Mouse (Mus musculus): ENCODE results near the gene Rnf113a2. TPM values are rescaled to one million over a fixed set of nuclear protein-coding genes. Genes with fewer than 3 reads are reported as not detected.

Gene Rnf113a2
- polyA plus RNA-seq, 1 experiment from 2014 or later, result 22.3 TPM

DNA sequence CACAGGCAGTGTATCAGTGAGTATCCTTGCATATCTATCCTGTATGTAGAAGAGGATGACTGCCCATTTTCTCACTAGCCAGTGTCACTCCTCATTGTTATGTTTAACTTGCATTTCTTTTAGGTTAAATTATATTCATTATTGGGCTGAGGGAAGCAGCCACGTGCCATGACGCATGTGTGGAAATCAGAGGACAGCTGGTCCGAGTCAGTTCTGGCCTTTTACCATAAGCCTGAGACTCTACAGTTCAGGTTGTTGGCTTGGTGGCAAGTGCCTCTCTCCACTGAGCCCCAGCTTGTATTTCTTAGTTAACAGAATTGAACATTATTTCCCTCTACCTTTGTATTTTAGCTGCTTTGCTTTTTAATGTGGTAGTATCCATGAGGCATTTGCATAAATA, 39.9 kb downstream of the Rnf113a2 start:
- Histone ChIP-seq H3K36me3 (ENCODE audit: control insufficient read depth, insufficient read depth, low read length) (peaks cover 17% of the 10 kb centered on the region), H3K27ac (ENCODE audit: low read length) (no peak overlapping the region), H3K4me1 (ENCODE audit: control insufficient read depth, insufficient read depth, low read length) (peaks cover 8% of the 10 kb centered on the region), H3K9ac (ENCODE audit: low read depth, low read length) (no peak overlapping the region), H3K27me3 (ENCODE audit: control insufficient read depth, insufficient read depth, low read depth, low read length) (no peaks in the 10 kb centered on the region), H3K4me3 (ENCODE audit: low read depth, low read length) (no peak overlapping the region), H3K9me3 (replicated peaks; ENCODE audit: control insufficient read depth, low read length, poor library complexity, severe bottlenecking) (no peaks in the 10 kb centered on the region), H3K4me2 (ENCODE audit: low read length) (no peak overlapping the region)
- 94% methylated on average over 3 of the region's 3 CpGs for WGBS
- no peak for ATAC-seq

DNA sequence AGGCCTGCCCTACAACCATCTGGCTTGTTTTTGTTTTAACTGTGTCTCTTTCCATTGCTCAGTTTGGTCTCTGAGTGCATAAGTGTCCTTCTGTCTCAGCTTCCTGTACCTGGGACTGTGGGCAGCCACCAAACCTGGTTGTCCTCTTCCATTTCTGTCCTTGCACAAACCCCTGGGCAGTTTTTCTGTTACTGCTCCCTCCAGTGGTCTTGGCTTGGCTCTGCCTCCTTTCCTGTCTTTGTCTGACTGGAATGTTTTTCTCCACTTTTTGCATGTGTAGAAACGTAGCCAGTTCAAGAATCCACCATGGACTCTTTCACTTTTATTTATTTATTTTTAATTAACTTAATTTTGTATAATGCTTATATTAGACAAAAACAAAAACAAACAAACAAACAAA, 42.8 kb downstream of the Rnf113a2 start:
- Histone ChIP-seq H3K9ac (ENCODE audit: low read depth, low read length) (no peak overlapping the region), H3K9me3 (replicated peaks; ENCODE audit: control insufficient read depth, low read length, poor library complexity, severe bottlenecking) (no peaks in the 10 kb centered on the region), H3K4me1 (ENCODE audit: control insufficient read depth, insufficient read depth, low read length) (no peaks in the 10 kb centered on the region), H3K4me3 (ENCODE audit: low read depth, low read length) (no peak overlapping the region), H3K4me2 (ENCODE audit: low read length) (no peak overlapping the region), H3K36me3 (ENCODE audit: control insufficient read depth, insufficient read depth, low read length) (peaks cover 20% of the 10 kb centered on the region), H3K27ac (ENCODE audit: low read length) (no peak overlapping the region), H3K27me3 (ENCODE audit: control insufficient read depth, insufficient read depth, low read depth, low read length) (no peaks in the 10 kb centered on the region)
- WGBS, result 54% methylated on average over 1 of the region's 1 CpGs
- ATAC-seq, result no peak

DNA sequence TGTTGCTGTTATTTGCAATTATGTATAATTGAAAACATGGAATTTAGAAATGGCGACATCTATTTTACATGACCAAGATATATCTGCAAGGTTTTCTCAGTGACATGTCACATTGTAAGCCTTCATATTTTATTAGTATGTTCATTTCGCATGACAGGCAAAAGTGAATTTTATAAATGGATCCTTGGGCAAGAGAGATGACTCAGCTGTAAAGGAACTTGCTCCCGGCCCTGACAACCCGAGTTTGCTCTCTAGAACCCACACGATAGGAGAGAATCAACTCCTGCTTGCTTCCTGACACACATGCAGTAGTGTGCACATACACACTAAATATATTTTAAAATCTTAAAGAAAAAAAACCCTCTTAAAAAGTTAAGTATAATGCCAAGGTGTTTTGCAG, 44.4 kb downstream of the Rnf113a2 start:
- 91% methylated on average over 5 of the region's 5 CpGs for WGBS
- no peak overlapping the region for H3K27ac ChIP-seq (ENCODE audit: low read length)
- no peak overlapping the region for H3K4me3 ChIP-seq (ENCODE audit: low read depth, low read length)
- H3K4me2 ChIP-seq (ENCODE audit: low read length), result no peak overlapping the region
- ATAC-seq, result no peak
- peaks cover 20% of the 10 kb centered on the region for H3K36me3 ChIP-seq (ENCODE audit: control insufficient read depth, insufficient read depth, low read length)
- no peaks in the 10 kb centered on the region for H3K4me1 ChIP-seq (ENCODE audit: control insufficient read depth, insufficient read depth, low read length)
- H3K9ac ChIP-seq (ENCODE audit: low read depth, low read length), result no peak overlapping the region
- H3K27me3 ChIP-seq (ENCODE audit: control insufficient read depth, insufficient read depth, low read depth, low read length), result no peaks in the 10 kb centered on the region
- no peaks in the 10 kb centered on the region for H3K9me3 ChIP-seq (replicated peaks; ENCODE audit: control insufficient read depth, low read length, poor library complexity, severe bottlenecking)

- no peak for ATAC-seq
- peaks cover 19% of the 10 kb centered on the region for H3K36me3 ChIP-seq (ENCODE audit: control insufficient read depth, insufficient read depth, low read length)
- H3K27ac ChIP-seq (ENCODE audit: low read length), result no peak overlapping the region
- H3K27me3 ChIP-seq (ENCODE audit: control insufficient read depth, insufficient read depth, low read depth, low read length), result no peaks in the 10 kb centered on the region
- H3K9ac ChIP-seq (ENCODE audit: low read depth, low read length), result no peak overlapping the region
- 84% methylated on average over 3 of the region's 3 CpGs for WGBS
- no peaks in the 10 kb centered on the region for H3K9me3 ChIP-seq (replicated peaks; ENCODE audit: control insufficient read depth, low read length, poor library complexity, severe bottlenecking)
- no peaks in the 10 kb centered on the region for H3K4me1 ChIP-seq (ENCODE audit: control insufficient read depth, insufficient read depth, low read length)
- H3K4me3 ChIP-seq (ENCODE audit: low read depth, low read length), result no peak overlapping the region
- H3K4me2 ChIP-seq (ENCODE audit: low read length), result no peak overlapping the region
Measured at GRCm38 (mm10) chr12:84462856-84463255, 45.9 kb downstream of the Rnf113a2 start.

Other genes starting within 250 kb of the Rnf113a2 start
- gene Elmsan1, start 198.3 kb upstream of the Rnf113a2 start, polyA plus RNA-seq (2015; fragmentation: Nextera tagmentation; extraction: Ambion mirVana), result 2.7 and 3.6 TPM in 2 replicates
- gene Ptgr2, start 132.0 kb upstream of the Rnf113a2 start, polyA plus RNA-seq (2015; fragmentation: Nextera tagmentation; extraction: Ambion mirVana), result 17.8 and 19.8 TPM in 2 replicates
- 59.4 and 73.1 TPM in 2 replicates for gene Zfp410, start 100.3 kb upstream of the Rnf113a2 start, polyA plus RNA-seq (2015; fragmentation: Nextera tagmentation; extraction: Ambion mirVana)
- gene Coq6, start 55.5 kb upstream of the Rnf113a2 start, polyA plus RNA-seq (2015; fragmentation: Nextera tagmentation; extraction: Ambion mirVana), result 40.7 and 43.7 TPM in 2 replicates
- gene Fam161b, start 55.4 kb upstream of the Rnf113a2 start, polyA plus RNA-seq (2015; fragmentation: Nextera tagmentation; extraction: Ambion mirVana), result 21.1 and 24.0 TPM in 2 replicates
- gene Entpd5, start 8.2 kb upstream of the Rnf113a2 start, polyA plus RNA-seq (2015; fragmentation: Nextera tagmentation; extraction: Ambion mirVana), result 13.8 and 15.2 TPM in 2 replicates
- gene Bbof1, start 8.1 kb upstream of the Rnf113a2 start, polyA plus RNA-seq (2015; fragmentation: Nextera tagmentation; extraction: Ambion mirVana), result 4.6 and 4.7 TPM in 2 replicates
- 33.6 and 34.2 TPM in 2 replicates for gene Aldh6a1, start 33.8 kb downstream of the Rnf113a2 start, polyA plus RNA-seq (2015; fragmentation: Nextera tagmentation; extraction: Ambion mirVana)
- gene Lin52, start 34.2 kb downstream of the Rnf113a2 start, polyA plus RNA-seq (2015; fragmentation: Nextera tagmentation; extraction: Ambion mirVana), result 36.1 and 37.7 TPM in 2 replicates
- 1.5 and 1.9 TPM in 2 replicates for gene Vsx2, start 152.6 kb downstream of the Rnf113a2 start, polyA plus RNA-seq (2015; fragmentation: Nextera tagmentation; extraction: Ambion mirVana)
- 13.9 and 14.5 TPM in 2 replicates for gene Abcd4, start 200.2 kb downstream of the Rnf113a2 start, polyA plus RNA-seq (2015; fragmentation: Nextera tagmentation; extraction: Ambion mirVana)
- gene Vrtn, start 223.8 kb downstream of the Rnf113a2 start, polyA plus RNA-seq (2015; fragmentation: Nextera tagmentation; extraction: Ambion mirVana), result 0.08 and 0.09 TPM in 2 replicates